Mouse (Mus musculus): ENCODE results near the gene Adamts10. TPM values are rescaled to one million over a fixed set of nuclear protein-coding genes. Genes with fewer than 3 reads are reported as not detected.

Gene Adamts10
- polyA plus RNA-seq, 1 experiment from 2014 or later = 36.4 TPM

Other genes starting within 250 kb of the Adamts10 start
- gene Zfp955b, start 234.7 kb upstream of the Adamts10 start, polyA plus RNA-seq (2014; fragmentation: Nextera tagmentation; extraction: Ambion mirVana) = 6.1 and 6.8 TPM in 2 replicates
- 7.8 and 10.8 TPM in 2 replicates for gene Zfp81, start 165.3 kb upstream of the Adamts10 start, polyA plus RNA-seq (2014; fragmentation: Nextera tagmentation; extraction: Ambion mirVana)
- gene Zfp101, start 129.6 kb upstream of the Adamts10 start, polyA plus RNA-seq (2014; fragmentation: Nextera tagmentation; extraction: Ambion mirVana) = 10.1 and 10.4 TPM in 2 replicates
- gene Actl9, start 91.3 kb upstream of the Adamts10 start, polyA plus RNA-seq (2014; fragmentation: Nextera tagmentation; extraction: Ambion mirVana) = not detected in 2 replicates
- gene Myo1f, start 31.5 kb downstream of the Adamts10 start, polyA plus RNA-seq (2014; fragmentation: Nextera tagmentation; extraction: Ambion mirVana) = 0.82 and 1.0 TPM in 2 replicates
- 56.4 and 59.9 TPM in 2 replicates for gene Zfp414, start 104.9 kb downstream of the Adamts10 start, polyA plus RNA-seq (2014; fragmentation: Nextera tagmentation; extraction: Ambion mirVana)
- 0.43 and 0.62 TPM in 2 replicates for gene Pram1, start 113.9 kb downstream of the Adamts10 start, polyA plus RNA-seq (2014; fragmentation: Nextera tagmentation; extraction: Ambion mirVana)
- gene Hnrnpm, start 162.7 kb downstream of the Adamts10 start, polyA plus RNA-seq (2014; fragmentation: Nextera tagmentation; extraction: Ambion mirVana) = 278 and 323 TPM in 2 replicates
- gene March2, start 194.5 kb downstream of the Adamts10 start, polyA plus RNA-seq (2014; fragmentation: Nextera tagmentation; extraction: Ambion mirVana) = 73.6 and 83.2 TPM in 2 replicates
- 254 and 285 TPM in 2 replicates for gene Rab11b, start 236.3 kb downstream of the Adamts10 start, polyA plus RNA-seq (2014; fragmentation: Nextera tagmentation; extraction: Ambion mirVana)